Mouse (Mus musculus): ENCODE data around the gene Plin5. TPM values are rescaled to one million over a fixed set of nuclear protein-coding genes. Genes with fewer than 3 reads are reported as not detected.

Gene Plin5
- total RNA-seq (2015; ENCODE audit: low replicate concordance) (not detected in 2 replicates), total RNA-seq (2017; ENCODE audit: low replicate concordance) (not detected in 2 replicates)

- ATAC-seq (replicated peaks; ENCODE audit: low FRiP score, poor library complexity, severe bottlenecking): no peak
These were observed at the start of gene Plin5 for GRCm38 (mm10) chr17:56117251-56117710. Plin5 (minus strand) TSS chr17:56117596.

- ATAC-seq (replicated peaks; ENCODE audit: low FRiP score, poor library complexity, severe bottlenecking): no peak
These were observed 48.3 kb upstream of the Plin5 start for GRCm38 (mm10) chr17:56165671-56166070.

DNA sequence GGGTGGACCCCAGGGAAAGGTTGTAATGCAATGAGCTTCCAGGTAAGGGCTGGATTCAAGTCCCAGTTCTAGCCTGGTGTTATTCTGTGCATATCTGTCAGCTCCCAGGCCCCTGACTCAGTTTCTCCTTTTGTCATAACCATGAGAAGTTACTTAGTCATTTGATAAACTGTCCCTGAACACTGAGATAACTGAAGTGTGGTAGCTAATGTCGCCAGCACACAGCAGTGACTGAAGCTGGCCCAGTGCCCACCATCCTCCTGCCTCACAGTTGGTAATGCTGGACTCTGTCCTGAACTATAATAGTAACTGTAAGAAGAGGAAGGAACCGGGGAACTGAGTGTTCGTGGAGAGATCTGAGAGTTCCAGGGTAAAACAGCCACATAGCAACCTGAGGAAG lies 47.1 kb upstream of the Plin5 start:
- ATAC-seq (replicated peaks; ENCODE audit: low FRiP score, poor library complexity, severe bottlenecking): no peak

DNA sequence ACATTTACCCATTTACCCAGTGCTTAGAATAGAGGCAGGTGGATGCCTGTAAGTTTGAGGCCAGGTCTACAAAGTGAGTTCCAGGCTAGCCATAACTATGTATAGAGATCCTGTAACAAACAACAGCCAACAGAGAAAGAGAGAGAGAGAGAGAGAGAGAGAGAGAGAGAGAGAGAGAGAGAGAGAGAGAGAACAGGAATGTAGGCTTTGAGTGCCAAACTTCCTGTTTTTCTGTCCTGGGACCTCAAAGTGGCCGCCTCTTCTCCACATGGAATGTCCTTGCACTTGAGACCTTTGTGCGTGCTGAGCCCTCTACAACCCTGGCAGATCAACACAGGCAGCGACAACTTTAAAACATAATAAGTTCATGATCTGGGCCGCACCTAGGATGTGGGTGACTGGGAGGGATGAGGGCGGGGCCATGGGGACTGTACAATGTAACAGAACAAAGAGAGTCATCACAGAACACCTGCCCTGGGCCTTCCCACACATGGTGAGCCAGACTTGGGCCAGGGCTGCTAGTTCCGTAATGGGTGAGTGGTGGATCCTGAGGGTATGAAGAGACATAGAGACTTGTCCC lies 46.2 kb upstream of the Plin5 start:
- no peak for ATAC-seq (replicated peaks; ENCODE audit: low FRiP score, poor library complexity, severe bottlenecking)

- ATAC-seq (replicated peaks; ENCODE audit: low FRiP score, poor library complexity, severe bottlenecking): peak; percentile 95
These were observed 44.9 kb upstream of the Plin5 start, which contains the start of gene Tnfaip8l1 for GRCm38 (mm10) chr17:56162231-56162774. Tnfaip8l1 (plus strand) TSS chr17:56162477.

GRCm38 (mm10) chr17:56159729-56160128 lies 42.3 kb upstream of the Plin5 start:
- no peak for ATAC-seq (replicated peaks; ENCODE audit: low FRiP score, poor library complexity, severe bottlenecking)

- ATAC-seq (replicated peaks; ENCODE audit: low FRiP score, poor library complexity, severe bottlenecking): no peak
These were observed 36.2 kb upstream of the Plin5 start for GRCm38 (mm10) chr17:56153643-56154042.

DNA sequence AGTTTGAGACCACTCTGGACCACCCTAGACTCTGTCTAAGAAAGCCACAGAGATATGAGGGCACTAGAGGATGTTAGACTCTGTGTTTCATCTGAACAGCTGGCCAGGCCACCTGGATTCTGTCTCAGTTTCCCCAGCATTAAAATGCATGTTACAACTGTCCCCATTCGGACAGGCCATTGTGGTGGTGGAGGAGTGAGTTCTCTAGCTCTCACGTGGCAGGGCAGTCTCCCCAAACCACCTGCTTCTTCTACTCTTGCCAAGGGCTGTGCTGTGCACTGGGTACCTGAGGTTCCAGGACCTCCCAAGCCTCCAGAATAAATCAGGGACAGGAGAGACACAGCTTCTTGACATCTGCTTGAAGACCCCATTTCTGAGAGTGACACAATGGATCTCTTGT lies 32.5 kb upstream of the Plin5 start:
- ATAC-seq (replicated peaks; ENCODE audit: low FRiP score, poor library complexity, severe bottlenecking): no peak

DNA sequence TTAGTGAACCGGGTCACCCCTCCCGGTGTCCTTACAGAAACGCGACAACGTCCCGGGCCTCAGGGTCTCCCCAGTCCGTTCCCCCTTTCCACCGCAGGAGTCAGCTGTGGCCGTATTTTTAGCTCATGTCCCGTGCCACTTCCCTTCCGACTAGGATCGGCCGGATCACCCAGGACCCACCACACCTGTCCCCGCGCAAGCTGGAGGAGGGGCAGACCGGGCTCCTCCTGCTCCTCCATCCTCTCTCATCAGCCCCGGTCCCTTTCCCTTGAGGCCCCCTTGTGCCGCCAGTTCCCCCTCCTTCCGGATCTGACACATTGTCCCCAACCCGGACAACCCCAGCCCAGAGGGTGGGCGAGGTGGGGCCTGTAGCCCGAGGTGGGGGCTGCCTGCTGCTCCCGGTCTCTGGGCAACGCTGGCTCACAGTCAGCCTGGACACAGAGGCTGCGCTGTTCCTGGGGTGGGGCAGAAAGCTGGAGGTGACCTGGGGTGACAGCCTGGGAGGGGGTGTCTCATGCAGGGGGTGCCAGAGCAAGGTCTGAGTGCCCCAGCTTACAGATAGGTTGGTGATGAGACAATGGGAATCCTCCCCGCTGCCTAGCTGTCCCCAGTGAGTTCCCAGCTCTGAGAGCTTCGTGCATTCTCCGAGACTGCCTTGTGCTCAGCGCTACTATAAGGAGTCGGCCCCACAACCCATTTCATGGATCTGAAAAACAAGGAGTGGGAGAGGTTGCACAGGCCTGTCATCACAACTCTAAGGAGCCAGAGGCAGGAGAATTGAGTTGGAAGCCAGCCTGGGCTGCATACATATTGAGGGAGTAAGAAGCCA lies 31.6 kb upstream of the Plin5 start:
- ATAC-seq (replicated peaks; ENCODE audit: low FRiP score, poor library complexity, severe bottlenecking): 0 out of 2 replicates have a peak, but pooled peaks have one; percentile 21

- no peak for ATAC-seq (replicated peaks; ENCODE audit: low FRiP score, poor library complexity, severe bottlenecking)
These were observed 30.9 kb upstream of the Plin5 start for GRCm38 (mm10) chr17:56148280-56148679.

- ATAC-seq (replicated peaks; ENCODE audit: low FRiP score, poor library complexity, severe bottlenecking): no peak
These were observed 30.0 kb upstream of the Plin5 start for GRCm38 (mm10) chr17:56147420-56147819.

- no peak for ATAC-seq (replicated peaks; ENCODE audit: low FRiP score, poor library complexity, severe bottlenecking)
These were observed 28.7 kb upstream of the Plin5 start for GRCm38 (mm10) chr17:56146131-56146530.

GRCm38 (mm10) chr17:56144546-56144945 lies 27.1 kb upstream of the Plin5 start:
- ATAC-seq (replicated peaks; ENCODE audit: low FRiP score, poor library complexity, severe bottlenecking): no peak

- no peak for ATAC-seq (replicated peaks; ENCODE audit: low FRiP score, poor library complexity, severe bottlenecking)
These were observed 24.6 kb upstream of the Plin5 start for GRCm38 (mm10) chr17:56141702-56142605.

DNA sequence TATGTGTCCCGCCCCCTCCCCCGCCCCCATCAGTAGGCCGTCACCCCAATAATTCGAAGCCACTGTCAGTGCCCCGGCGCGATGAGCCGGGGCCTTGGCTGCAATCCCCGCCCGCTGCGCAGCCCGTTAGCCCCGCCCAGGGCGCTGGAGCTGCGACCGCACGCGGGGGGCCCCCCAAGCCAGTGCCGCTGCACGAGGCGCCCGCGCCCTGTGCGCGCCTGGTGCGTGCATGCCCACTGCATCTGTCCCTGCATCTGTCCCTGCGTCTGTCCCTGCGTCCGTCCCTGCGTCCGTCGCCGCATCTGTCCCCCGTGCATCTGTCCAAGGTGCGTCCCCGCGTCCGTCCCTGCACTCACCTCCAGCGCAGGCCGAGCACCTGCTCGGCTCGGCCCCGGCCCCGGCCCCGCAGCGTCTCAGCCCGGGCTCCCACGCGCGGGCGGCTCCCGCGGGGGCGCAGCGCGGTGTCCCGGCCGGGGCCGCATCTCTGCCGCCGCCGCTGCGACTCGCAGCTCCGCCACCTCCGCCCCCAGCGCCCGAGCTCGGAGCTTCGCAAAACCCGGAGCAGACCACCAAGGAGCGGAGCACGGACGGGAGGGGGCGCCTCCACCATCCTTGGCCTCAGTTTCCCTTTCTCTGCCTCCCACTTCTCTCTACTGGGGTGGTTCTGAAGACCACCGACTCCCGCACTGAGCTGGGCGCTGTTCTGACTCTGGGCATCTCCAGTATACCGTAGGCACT lies 22.6 kb upstream of the Plin5 start, which contains the start of gene Sema6b:
TSS of gene Sema6b (minus strand) at position 486 of the 738 bp plus-strand sequence.
- ATAC-seq (replicated peaks; ENCODE audit: low FRiP score, poor library complexity, severe bottlenecking): no peak

DNA sequence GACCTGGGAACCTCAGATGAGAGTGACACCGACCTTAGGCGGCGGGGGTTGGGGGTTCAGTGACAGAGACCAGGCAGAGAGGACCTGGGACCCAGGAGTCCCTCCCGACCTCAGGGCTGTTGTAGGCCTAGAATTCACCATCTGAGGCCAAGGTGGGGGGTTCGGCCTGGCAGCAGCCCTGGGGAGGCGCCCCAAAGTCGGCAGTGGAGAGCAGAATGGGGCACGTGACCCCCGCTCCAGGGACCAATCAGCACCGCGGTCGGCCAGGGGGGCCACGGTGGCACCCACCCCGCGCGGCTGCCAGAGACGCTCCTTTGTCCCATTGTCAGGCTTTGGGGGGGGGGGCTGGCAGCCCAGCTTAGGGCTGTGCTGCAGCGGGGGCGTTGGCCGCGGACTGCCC lies 22.0 kb upstream of the Plin5 start:
- ATAC-seq (replicated peaks; ENCODE audit: low FRiP score, poor library complexity, severe bottlenecking): no peak

- ATAC-seq (replicated peaks; ENCODE audit: low FRiP score, poor library complexity, severe bottlenecking): no peak
These were observed 20.6 kb upstream of the Plin5 start for GRCm38 (mm10) chr17:56137839-56138613.

- ATAC-seq (replicated peaks; ENCODE audit: low FRiP score, poor library complexity, severe bottlenecking): no peak
These were observed 19.2 kb upstream of the Plin5 start for GRCm38 (mm10) chr17:56136558-56136957.
